In the genomic region with DNA sequence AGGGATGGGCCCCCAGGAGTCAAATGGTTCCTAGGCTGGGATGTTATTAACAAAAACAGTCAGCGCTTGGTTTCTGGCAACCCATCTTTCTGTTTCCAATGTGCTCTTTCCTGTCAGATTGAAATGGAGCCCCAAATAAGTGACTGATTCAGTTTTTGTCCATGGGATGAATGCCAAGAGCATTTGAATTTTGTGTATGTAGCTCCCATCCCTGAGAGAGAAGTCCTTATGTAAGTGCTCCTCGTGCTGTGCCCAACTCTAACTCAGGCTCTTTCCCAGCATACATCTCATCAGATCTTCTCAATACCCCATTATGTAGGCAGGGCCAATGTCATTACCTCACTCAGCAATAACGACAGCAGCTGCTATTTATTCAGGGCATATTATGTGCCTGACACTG, we compare ENCODE assay signal across 7 mouse cellular contexts. TPM values are rescaled to one million over a fixed set of nuclear protein-coding genes. Genes with fewer than 3 reads are reported as not detected.
DNase-seq lines count a peak whose midpoint lies in the region; ATAC-seq lines count a peak whose summit lies in the region.

No protein-coding gene starts in this region.

- H3K9ac ChIP-seq in embryonic facial prominence, embryonic 13.5 days: peak overlapping the region; percentile 100
- 0 out of 2 replicates have a peak overlapping the region, but pooled peaks have one; percentile 100 for H3K9ac ChIP-seq in intestine, embryonic 15.5 days
- peak overlapping the region; percentile 100 for H3K9ac ChIP-seq in neural tube, embryonic 12.5 days

- H3K4me1 ChIP-seq in embryonic facial prominence, embryonic 13.5 days: peaks cover 64% of the 10 kb centered on the region
- peaks cover 49% of the 10 kb centered on the region for H3K4me1 ChIP-seq in intestine, embryonic 15.5 days (replicated peaks)
- peaks cover 63% of the 10 kb centered on the region for H3K4me1 ChIP-seq in neural tube, embryonic 12.5 days

- DNase-seq in layer of hippocampus, adult 8-10 months (ENCODE audit: low spot score in 2 of 2): peak; percentile 64 to 77
- DNase-seq in layer of hippocampus, postnatal 25 days (ENCODE audit: extremely low spot score in 1 of 2, low spot score in 1 of 2): no peak
- no peak for DNase-seq in Muller cell, postnatal 12 days (ENCODE audit: inconsistent ontology term)

- H3K9me3 ChIP-seq in embryonic facial prominence, embryonic 13.5 days: no peaks in the 10 kb centered on the region
- H3K9me3 ChIP-seq in intestine, embryonic 15.5 days: no peaks in the 10 kb centered on the region
- H3K9me3 ChIP-seq in neural tube, embryonic 12.5 days: no peaks in the 10 kb centered on the region

- no peak overlapping the region for H3K27ac ChIP-seq in embryonic facial prominence, embryonic 13.5 days
- no peak overlapping the region for H3K27ac ChIP-seq in intestine, embryonic 15.5 days
- H3K27ac ChIP-seq in neural tube, embryonic 12.5 days: no peak overlapping the region

- peak overlapping the region; percentile 93 for H3K4me3 ChIP-seq in embryonic facial prominence, embryonic 13.5 days
- H3K4me3 ChIP-seq in intestine, embryonic 15.5 days (replicated peaks): peak overlapping the region; percentile 99
- peak overlapping the region; percentile 98 for H3K4me3 ChIP-seq in neural tube, embryonic 12.5 days

- peaks cover 2% of the 10 kb centered on the region for H3K27me3 ChIP-seq in embryonic facial prominence, embryonic 13.5 days
- H3K27me3 ChIP-seq in intestine, embryonic 15.5 days (replicated peaks): no peaks in the 10 kb centered on the region
- H3K27me3 ChIP-seq in neural tube, embryonic 12.5 days (replicated peaks): peaks cover 2% of the 10 kb centered on the region; the same call in 1 of the 2 replicates

- ATAC-seq in embryonic facial prominence, embryonic 13.5 days (ENCODE audit: insufficient number of reproducible peaks, insufficient read depth, low FRiP score, low TSS enrichment, low read depth): no peak
- ATAC-seq in intestine, embryonic 15.5 days: no peak
- no peak for ATAC-seq in neural tube, embryonic 12.5 days (ENCODE audit: low FRiP score, low read depth)
- ATAC-seq in monocyte, adult 5-6 weeks (replicated peaks; ENCODE audit: insufficient number of reproducible peaks, low FRiP score, low TSS enrichment, poor library complexity, severe bottlenecking): no peak

- peak overlapping the region; percentile 96 for H3K4me2 ChIP-seq in embryonic facial prominence, embryonic 13.5 days
- peak overlapping the region; percentile 92 for H3K4me2 ChIP-seq in intestine, embryonic 15.5 days (replicated peaks)
- peak overlapping the region; percentile 89 for H3K4me2 ChIP-seq in neural tube, embryonic 12.5 days (replicated peaks)

- H3K36me3 ChIP-seq in embryonic facial prominence, embryonic 13.5 days: peaks cover 22% of the 10 kb centered on the region
- H3K36me3 ChIP-seq in intestine, embryonic 15.5 days: peaks cover 17% of the 10 kb centered on the region; the same call in 1 of the 2 replicates
- H3K36me3 ChIP-seq in neural tube, embryonic 12.5 days: peaks cover 5% of the 10 kb centered on the region

- WGBS in embryonic facial prominence, embryonic 13.5 days: 42% methylated on average over 3 of the region's 3 CpGs
- 51% methylated on average over 3 of the region's 3 CpGs for WGBS in intestine, embryonic 15.5 days
- WGBS in neural tube, embryonic 12.5 days: 52% methylated on average over 3 of the region's 3 CpGs

RNA-seq across cellular contexts. Expression of a gene that starts 1.2 kb away (rescaled TPM):
- 10 to 100 TPM; 45.2 to 50.7 (median 45.8) TPM for total RNA-seq in layer of hippocampus, adult 8-10 months (2022)
- 10 to 100 TPM; 46.7 to 47.7 TPM for total RNA-seq in layer of hippocampus, postnatal 25 days (2021)
- 26.8 and 30.5 TPM in 2 replicates for polyA plus RNA-seq in embryonic facial prominence, embryonic 13.5 days (2015; fragmentation: Nextera tagmentation; extraction: Ambion mirVana)
- polyA plus RNA-seq in intestine, embryonic 15.5 days (2015; fragmentation: Nextera tagmentation; extraction: Ambion mirVana): 25.1 and 25.6 TPM in 2 replicates
- 35.7 and 36.2 TPM in 2 replicates for polyA plus RNA-seq in neural tube, embryonic 12.5 days (2016; fragmentation: Nextera tagmentation; extraction: Ambion mirVana)
- total RNA-seq in monocyte, adult 5-6 weeks (2017): 9.6 to 15.3 TPM (median 10.6 TPM) in 3 replicates

RNA-seq across cellular contexts. Expression of a gene that starts 2.0 kb away (rescaled TPM):
- 100 to 1,000 TPM; 261 to 298 (median 279) TPM for total RNA-seq in layer of hippocampus, adult 8-10 months (2022)
- total RNA-seq in layer of hippocampus, postnatal 25 days (2021): 100 to 1,000 TPM; 322 to 327 TPM
- 122 and 124 TPM in 2 replicates for polyA plus RNA-seq in embryonic facial prominence, embryonic 13.5 days (2015; fragmentation: Nextera tagmentation; extraction: Ambion mirVana)
- 77.3 and 85.5 TPM in 2 replicates for polyA plus RNA-seq in intestine, embryonic 15.5 days (2015; fragmentation: Nextera tagmentation; extraction: Ambion mirVana)
- polyA plus RNA-seq in neural tube, embryonic 12.5 days (2016; fragmentation: Nextera tagmentation; extraction: Ambion mirVana): 170 and 172 TPM in 2 replicates
- total RNA-seq in monocyte, adult 5-6 weeks (2017): 70.9 to 99.8 TPM (median 71.5 TPM) in 3 replicates

RNA-seq across cellular contexts. Expression of a gene that starts 25.0 kb away (rescaled TPM):
- total RNA-seq in layer of hippocampus, adult 8-10 months (2022): 1 to 10 TPM; 5.6 to 7.8 (median 6.6) TPM
- 1 to 10 TPM; 5.2 to 6.9 TPM for total RNA-seq in layer of hippocampus, postnatal 25 days (2021)
- polyA plus RNA-seq in embryonic facial prominence, embryonic 13.5 days (2015; fragmentation: Nextera tagmentation; extraction: Ambion mirVana): 20.5 and 20.8 TPM in 2 replicates
- polyA plus RNA-seq in intestine, embryonic 15.5 days (2015; fragmentation: Nextera tagmentation; extraction: Ambion mirVana): 9.7 and 12.5 TPM in 2 replicates
- polyA plus RNA-seq in neural tube, embryonic 12.5 days (2016; fragmentation: Nextera tagmentation; extraction: Ambion mirVana): 9.5 and 10.4 TPM in 2 replicates
- 13.1 to 26.6 TPM (median 15.6 TPM) in 3 replicates for total RNA-seq in monocyte, adult 5-6 weeks (2017)

RNA-seq across cellular contexts. Expression of a gene that starts 36.6 kb away (rescaled TPM):
- total RNA-seq in layer of hippocampus, adult 8-10 months (2022): 10 to 100 TPM in 1 of 4 experiments, 1 to 10 TPM in 3; 2.5 to 11.0 (median 5.5) TPM
- 1 to 10 TPM; 2.4 to 3.5 TPM for total RNA-seq in layer of hippocampus, postnatal 25 days (2021)
- 28.2 and 29.1 TPM in 2 replicates for polyA plus RNA-seq in embryonic facial prominence, embryonic 13.5 days (2015; fragmentation: Nextera tagmentation; extraction: Ambion mirVana)
- polyA plus RNA-seq in intestine, embryonic 15.5 days (2015; fragmentation: Nextera tagmentation; extraction: Ambion mirVana): 61.8 and 64.0 TPM in 2 replicates
- 17.8 and 18.9 TPM in 2 replicates for polyA plus RNA-seq in neural tube, embryonic 12.5 days (2016; fragmentation: Nextera tagmentation; extraction: Ambion mirVana)
- total RNA-seq in monocyte, adult 5-6 weeks (2017): 40.9 to 71.2 TPM (median 56.6 TPM) in 3 replicates

RNA-seq across cellular contexts. Expression of a gene that starts 57.4 kb away (rescaled TPM):
- total RNA-seq in layer of hippocampus, adult 8-10 months (2022): 100 to 1,000 TPM; 142 to 151 (median 149) TPM
- total RNA-seq in layer of hippocampus, postnatal 25 days (2021): 100 to 1,000 TPM; 150 to 160 TPM
- 4.9 TPM in 2 replicates for polyA plus RNA-seq in embryonic facial prominence, embryonic 13.5 days (2015; fragmentation: Nextera tagmentation; extraction: Ambion mirVana)
- 3.1 and 3.2 TPM in 2 replicates for polyA plus RNA-seq in intestine, embryonic 15.5 days (2015; fragmentation: Nextera tagmentation; extraction: Ambion mirVana)
- polyA plus RNA-seq in neural tube, embryonic 12.5 days (2016; fragmentation: Nextera tagmentation; extraction: Ambion mirVana): 9.0 and 10.2 TPM in 2 replicates
- total RNA-seq in monocyte, adult 5-6 weeks (2017): not detected in 3 replicates

Comparison
In these comparisons a context has a peak if more than half of its experiments do, and no peak if none do; other contexts are left out.
1. DNase-seq: peak in layer of hippocampus, adult 8-10 months (2 of 2); none in layer of hippocampus, postnatal 25 days (0 of 2) and Muller cell, postnatal 12 days (single experiment).
2. Peak in every context shown above with its lines, with median percentiles within 50 percentile points of each other: H3K4me2 ChIP-seq, H3K4me3 ChIP-seq and H3K9ac ChIP-seq.